Mouse (Mus musculus): ENCODE results near the gene Ano6. TPM values are rescaled to one million over a fixed set of nuclear protein-coding genes. Genes with fewer than 3 reads are reported as not detected.

Gene Ano6
- polyA plus RNA-seq, 1 experiment = 5.8 TPM

- Histone ChIP-seq H3K36me3 (ENCODE audit: control insufficient read depth, insufficient read depth, low read length) (no peaks in the 10 kb centered on the region), H3K4me1 (ENCODE audit: control insufficient read depth, insufficient read depth, low read length) (no peaks in the 10 kb centered on the region), H3K27ac (ENCODE audit: control insufficient read depth, insufficient read depth, low read depth, low read length) (no peak overlapping the region), H3K4me3 (ENCODE audit: control insufficient read depth, low read depth, low read length) (no peak overlapping the region), H3K27me3 (ENCODE audit: control insufficient read depth, insufficient read depth, low read length) (no peaks in the 10 kb centered on the region)
- TF ChIP-seq POLR2A (IDR thresholded peaks at IDR 0.05; ENCODE audit: control insufficient read depth, low read depth, low read length) (no peak), CTCF (IDR thresholded peaks at IDR 0.05; ENCODE audit: control insufficient read depth, insufficient read depth, insufficient replicate concordance, low read depth, low read length) (no peak)
Measured at GRCm38 (mm10) chr15:95750038-95750437, 40.6 kb upstream of the Ano6 start.

- no peaks in the 10 kb centered on the region for H3K4me1 ChIP-seq (ENCODE audit: control insufficient read depth, insufficient read depth, low read length)
- no peak overlapping the region for H3K27ac ChIP-seq (ENCODE audit: control insufficient read depth, insufficient read depth, low read depth, low read length)
Measured at GRCm38 (mm10) chr15:95751832-95752676, 38.6 kb upstream of the Ano6 start.

DNA sequence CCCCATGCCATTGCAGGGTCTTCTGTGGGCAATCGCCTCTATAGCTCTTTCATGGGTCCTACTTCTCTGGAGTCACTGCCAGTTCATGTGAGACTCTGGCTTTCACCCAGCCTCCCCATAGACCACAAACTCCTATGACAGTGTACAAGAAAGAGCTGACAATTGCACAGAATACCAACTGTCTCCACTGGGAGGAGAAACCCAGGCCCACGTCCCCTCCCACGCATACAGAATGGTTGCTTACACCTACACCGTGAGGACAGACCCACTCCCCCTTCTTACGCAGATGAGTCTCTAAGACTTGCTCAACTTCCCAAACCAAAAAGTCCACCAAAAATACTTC lies 38.0 kb upstream of the Ano6 start:
- Histone ChIP-seq H3K4me3 (ENCODE audit: control insufficient read depth, low read depth, low read length) (no peak overlapping the region), H3K36me3 (ENCODE audit: control insufficient read depth, insufficient read depth, low read length) (no peaks in the 10 kb centered on the region), H3K27ac (ENCODE audit: control insufficient read depth, insufficient read depth, low read depth, low read length) (no peak overlapping the region), H3K4me1 (ENCODE audit: control insufficient read depth, insufficient read depth, low read length) (no peaks in the 10 kb centered on the region), H3K27me3 (ENCODE audit: control insufficient read depth, insufficient read depth, low read length) (no peaks in the 10 kb centered on the region)
- TF ChIP-seq CTCF (IDR thresholded peaks at IDR 0.05; ENCODE audit: control insufficient read depth, insufficient read depth, insufficient replicate concordance, low read depth, low read length) (no peak), POLR2A (IDR thresholded peaks at IDR 0.05; ENCODE audit: control insufficient read depth, low read depth, low read length) (no peak)

More at GRCm38 (mm10) chr15:95751832-95752676, 38.6 kb upstream of the Ano6 start:
- no peak overlapping the region for H3K4me3 ChIP-seq (ENCODE audit: control insufficient read depth, low read depth, low read length)
- H3K27me3 ChIP-seq (ENCODE audit: control insufficient read depth, insufficient read depth, low read length) = no peaks in the 10 kb centered on the region
- TF ChIP-seq POLR2A (IDR thresholded peaks at IDR 0.05; ENCODE audit: control insufficient read depth, low read depth, low read length) = no peak
- H3K36me3 ChIP-seq (ENCODE audit: control insufficient read depth, insufficient read depth, low read length) = no peaks in the 10 kb centered on the region

DNA sequence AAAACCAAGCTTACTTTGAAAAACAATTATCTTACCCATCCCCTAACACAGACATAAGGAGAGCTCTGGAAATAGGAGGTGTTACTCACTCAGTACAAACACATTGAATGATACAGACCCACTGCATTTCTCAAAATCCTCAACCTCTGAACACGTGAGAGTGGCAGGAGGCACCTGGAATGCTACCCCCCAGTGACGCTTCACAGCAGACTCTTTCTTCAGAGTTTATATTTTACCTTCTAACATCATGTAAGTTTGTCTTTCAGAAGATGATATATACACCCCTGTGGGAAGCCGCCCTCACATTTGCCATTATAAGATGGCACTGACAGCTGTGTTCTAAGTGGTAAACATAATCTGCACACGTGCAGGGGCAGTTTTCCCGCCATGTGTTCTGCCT lies 37.6 kb upstream of the Ano6 start:
- no peaks in the 10 kb centered on the region for H3K4me1 ChIP-seq (ENCODE audit: control insufficient read depth, insufficient read depth, low read length)
- TF ChIP-seq POLR2A (IDR thresholded peaks at IDR 0.05; ENCODE audit: control insufficient read depth, low read depth, low read length) = no peak
- no peak for TF ChIP-seq CTCF (IDR thresholded peaks at IDR 0.05; ENCODE audit: control insufficient read depth, insufficient read depth, insufficient replicate concordance, low read depth, low read length)
- no peaks in the 10 kb centered on the region for H3K27me3 ChIP-seq (ENCODE audit: control insufficient read depth, insufficient read depth, low read length)
- H3K4me3 ChIP-seq (ENCODE audit: control insufficient read depth, low read depth, low read length) = no peak overlapping the region
- no peaks in the 10 kb centered on the region for H3K36me3 ChIP-seq (ENCODE audit: control insufficient read depth, insufficient read depth, low read length)
- H3K27ac ChIP-seq (ENCODE audit: control insufficient read depth, insufficient read depth, low read depth, low read length) = no peak overlapping the region

- H3K36me3 ChIP-seq (ENCODE audit: control insufficient read depth, insufficient read depth, low read length) = no peaks in the 10 kb centered on the region
- H3K4me1 ChIP-seq (ENCODE audit: control insufficient read depth, insufficient read depth, low read length) = no peaks in the 10 kb centered on the region
- no peak overlapping the region for H3K4me3 ChIP-seq (ENCODE audit: control insufficient read depth, low read depth, low read length)
- TF ChIP-seq CTCF (IDR thresholded peaks at IDR 0.05; ENCODE audit: control insufficient read depth, insufficient read depth, insufficient replicate concordance, low read depth, low read length) (no peak), POLR2A (IDR thresholded peaks at IDR 0.05; ENCODE audit: control insufficient read depth, low read depth, low read length) (no peak)
- H3K27me3 ChIP-seq (ENCODE audit: control insufficient read depth, insufficient read depth, low read length) = no peaks in the 10 kb centered on the region
- H3K27ac ChIP-seq (ENCODE audit: control insufficient read depth, insufficient read depth, low read depth, low read length) = no peak overlapping the region
Measured at GRCm38 (mm10) chr15:95757169-95757568, 33.5 kb upstream of the Ano6 start.

- Histone ChIP-seq H3K27me3 (ENCODE audit: control insufficient read depth, insufficient read depth, low read length) (no peaks in the 10 kb centered on the region), H3K4me1 (ENCODE audit: control insufficient read depth, insufficient read depth, low read length) (no peaks in the 10 kb centered on the region), H3K4me3 (ENCODE audit: control insufficient read depth, low read depth, low read length) (no peak overlapping the region), H3K36me3 (ENCODE audit: control insufficient read depth, insufficient read depth, low read length) (no peaks in the 10 kb centered on the region), H3K27ac (ENCODE audit: control insufficient read depth, insufficient read depth, low read depth, low read length) (no peak overlapping the region)
- TF ChIP-seq CTCF (IDR thresholded peaks at IDR 0.05; ENCODE audit: control insufficient read depth, insufficient read depth, insufficient replicate concordance, low read depth, low read length) (no peak), POLR2A (IDR thresholded peaks at IDR 0.05; ENCODE audit: control insufficient read depth, low read depth, low read length) (no peak)
Measured at GRCm38 (mm10) chr15:95758069-95758468, 32.6 kb upstream of the Ano6 start.

DNA sequence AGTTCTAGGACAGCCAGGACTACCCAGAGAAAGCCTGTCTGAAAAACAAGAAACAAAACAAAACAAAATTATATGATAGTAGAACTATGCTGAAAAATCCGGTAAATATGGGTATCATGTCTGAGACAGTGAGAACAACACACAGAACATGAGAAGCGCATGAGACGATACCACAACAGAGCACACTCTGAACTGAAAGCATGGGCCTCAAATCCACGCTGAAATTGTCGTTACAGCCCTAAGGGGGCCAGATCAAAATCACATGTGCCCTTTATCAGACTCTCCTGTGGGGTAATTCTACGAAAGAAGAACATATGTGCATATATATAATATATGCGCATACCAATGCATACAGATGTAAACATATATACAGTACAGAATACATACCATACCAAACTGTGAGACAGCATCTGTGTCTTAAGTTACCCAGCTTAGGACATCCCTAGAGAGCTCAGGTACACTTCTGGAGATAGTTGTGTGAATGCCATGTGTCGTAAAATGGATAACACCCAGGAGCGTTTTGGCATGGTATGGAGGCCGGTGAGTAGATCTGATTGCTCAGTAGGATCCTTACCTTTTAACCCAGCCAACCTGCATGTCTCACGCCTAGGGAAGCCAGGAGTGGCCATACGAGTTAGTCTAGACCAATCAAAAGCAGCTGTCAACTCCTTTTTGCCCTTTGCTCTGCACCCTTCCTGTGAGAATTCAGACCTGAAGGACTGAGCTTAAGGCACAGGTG lies 31.8 kb upstream of the Ano6 start:
- H3K27ac ChIP-seq (ENCODE audit: control insufficient read depth, insufficient read depth, low read depth, low read length) = no peak overlapping the region
- no peak overlapping the region for H3K4me3 ChIP-seq (ENCODE audit: control insufficient read depth, low read depth, low read length)
- H3K4me1 ChIP-seq (ENCODE audit: control insufficient read depth, insufficient read depth, low read length) = no peaks in the 10 kb centered on the region
- H3K36me3 ChIP-seq (ENCODE audit: control insufficient read depth, insufficient read depth, low read length) = no peaks in the 10 kb centered on the region
- no peak for TF ChIP-seq POLR2A (IDR thresholded peaks at IDR 0.05; ENCODE audit: control insufficient read depth, low read depth, low read length)
- no peak for TF ChIP-seq CTCF (IDR thresholded peaks at IDR 0.05; ENCODE audit: control insufficient read depth, insufficient read depth, insufficient replicate concordance, low read depth, low read length)
- no peaks in the 10 kb centered on the region for H3K27me3 ChIP-seq (ENCODE audit: control insufficient read depth, insufficient read depth, low read length)

Data from testis, adult 2 months (tissue).